Mouse (Mus musculus) heart, postnatal 4 days (tissue): ENCODE results near the gene Atg16l2. TPM values are rescaled to one million over a fixed set of nuclear protein-coding genes. Genes with fewer than 3 reads are reported as not detected.

Source experiments
- DNase-seq: peaks from one replicate; pipeline ENCODE4 v3.0.0; 2021
- total RNA-seq, 2 experiments: library from RNA; stranded (reverse); gene quantifications; 2 replicates each; pipeline ENCODE4 v1.2.3; 2021

The Atg16l2 gene
- total RNA-seq, 2 experiments from 2014 or later, result 13.0 to 16.0 TPM

GRCm38 (mm10) chr7:101321218-101321827, 19.3 kb upstream of the Atg16l2 start:
- DNase-seq, result peak; percentile 21

GRCm38 (mm10) chr7:101320399-101321217, 18.6 kb upstream of the Atg16l2 start:
- peak; percentile 33 for DNase-seq

- no peak for DNase-seq
Measured at GRCm38 (mm10) chr7:101319796-101320195, 17.7 kb upstream of the Atg16l2 start.

- no peak for DNase-seq
Measured at GRCm38 (mm10) chr7:101318848-101319247, 16.8 kb upstream of the Atg16l2 start.

- DNase-seq, result no peak
Measured at GRCm38 (mm10) chr7:101317014-101317413, 15.0 kb upstream of the Atg16l2 start, which contains the start of gene Stard10. Gene Stard10, plus strand, starts transcription at chr7:101317086.

GRCm38 (mm10) chr7:101316591-101317001, 14.5 kb upstream of the Atg16l2 start:
- no peak for DNase-seq

GRCm38 (mm10) chr7:101315699-101316098, 13.6 kb upstream of the Atg16l2 start:
- no peak for DNase-seq

GRCm38 (mm10) chr7:101314396-101314795, 12.3 kb upstream of the Atg16l2 start:
- DNase-seq, result no peak

GRCm38 (mm10) chr7:101313033-101313432, 11.0 kb upstream of the Atg16l2 start:
- no peak for DNase-seq

- no peak for DNase-seq
Measured at GRCm38 (mm10) chr7:101311061-101311460, 9.0 kb upstream of the Atg16l2 start.

GRCm38 (mm10) chr7:101310327-101311028, 8.4 kb upstream of the Atg16l2 start:
- peak; percentile 97 for DNase-seq

GRCm38 (mm10) chr7:101309985-101310326, 7.9 kb upstream of the Atg16l2 start:
- no peak for DNase-seq

- DNase-seq, result no peak
Measured at GRCm38 (mm10) chr7:101306841-101307240, 4.8 kb upstream of the Atg16l2 start.

- no peak for DNase-seq
Measured at GRCm38 (mm10) chr7:101302691-101303090, 640 bp upstream of the Atg16l2 start.

GRCm38 (mm10) chr7:101301361-101301880, 630 bp downstream of the Atg16l2 start:
- no peak for DNase-seq

- no peak for DNase-seq
Measured at GRCm38 (mm10) chr7:101298375-101298774, 3.7 kb downstream of the Atg16l2 start.

- no peak for DNase-seq
Measured at GRCm38 (mm10) chr7:101297023-101297405, 5.0 kb downstream of the Atg16l2 start.

- DNase-seq, result peak; percentile 80
Measured at GRCm38 (mm10) chr7:101296252-101297022, 5.6 kb downstream of the Atg16l2 start.

- no peak for DNase-seq
Measured at GRCm38 (mm10) chr7:101295438-101295837, 6.6 kb downstream of the Atg16l2 start.

GRCm38 (mm10) chr7:101293611-101294010, 8.4 kb downstream of the Atg16l2 start:
- no peak for DNase-seq

- no peak for DNase-seq
Measured at GRCm38 (mm10) chr7:101293138-101293537, 8.9 kb downstream of the Atg16l2 start.

GRCm38 (mm10) chr7:101292696-101293095, 9.4 kb downstream of the Atg16l2 start:
- DNase-seq, result no peak
